Mouse (Mus musculus): ENCODE data around the gene Gm3139.
"Not testable (repeated sequence)": the region's sequence is repeated elsewhere in the genome, so short reads cannot be mapped to it uniquely, and the experiment has no call there.

Gene Gm3139

DNA sequence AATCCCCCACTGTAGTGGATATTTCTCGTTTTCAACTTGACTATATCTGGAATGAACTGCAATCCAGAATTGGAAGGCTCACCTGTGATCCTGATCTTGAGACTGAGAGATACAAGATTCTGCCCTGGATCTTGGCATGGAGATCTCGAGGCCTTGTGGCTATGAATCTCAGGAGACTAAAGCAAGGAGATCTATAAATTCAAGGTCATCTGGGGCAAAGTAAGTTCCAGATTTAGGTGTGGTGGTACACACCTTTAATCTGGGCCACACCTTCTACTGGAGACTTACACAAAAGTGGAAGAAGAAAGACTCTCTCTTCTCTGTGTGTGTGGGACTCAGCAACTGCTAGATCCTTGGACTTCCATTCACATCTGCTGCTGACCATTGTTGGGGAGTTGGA, at the start of gene Gm3139:
TSS of gene Gm3139 (plus strand) at position 301 of the 400 bp plus-strand sequence.
- DNase-seq, result not testable (repeated sequence)

Data from spleen, adult 18-20 months (tissue).